Mouse (Mus musculus) gastrocnemius, postnatal 25 days (tissue): ENCODE measurements around the gene Fam213a. TPM values are rescaled to one million over a fixed set of nuclear protein-coding genes. Genes with fewer than 3 reads are reported as not detected.

Experiments
- DNase-seq: peaks from one replicate; pipeline ENCODE4 v3.0.0; 2022
- total RNA-seq, 2 experiments: library from RNA; stranded (reverse); gene quantifications; 1 replicate in 1 of 2; 2 replicates in 1 of 2; pipeline ENCODE4 v1.2.3; 2021

Gene Fam213a
- total RNA-seq, 2 experiments from 2014 or later = 15.6 to 18.9 TPM

DNA sequence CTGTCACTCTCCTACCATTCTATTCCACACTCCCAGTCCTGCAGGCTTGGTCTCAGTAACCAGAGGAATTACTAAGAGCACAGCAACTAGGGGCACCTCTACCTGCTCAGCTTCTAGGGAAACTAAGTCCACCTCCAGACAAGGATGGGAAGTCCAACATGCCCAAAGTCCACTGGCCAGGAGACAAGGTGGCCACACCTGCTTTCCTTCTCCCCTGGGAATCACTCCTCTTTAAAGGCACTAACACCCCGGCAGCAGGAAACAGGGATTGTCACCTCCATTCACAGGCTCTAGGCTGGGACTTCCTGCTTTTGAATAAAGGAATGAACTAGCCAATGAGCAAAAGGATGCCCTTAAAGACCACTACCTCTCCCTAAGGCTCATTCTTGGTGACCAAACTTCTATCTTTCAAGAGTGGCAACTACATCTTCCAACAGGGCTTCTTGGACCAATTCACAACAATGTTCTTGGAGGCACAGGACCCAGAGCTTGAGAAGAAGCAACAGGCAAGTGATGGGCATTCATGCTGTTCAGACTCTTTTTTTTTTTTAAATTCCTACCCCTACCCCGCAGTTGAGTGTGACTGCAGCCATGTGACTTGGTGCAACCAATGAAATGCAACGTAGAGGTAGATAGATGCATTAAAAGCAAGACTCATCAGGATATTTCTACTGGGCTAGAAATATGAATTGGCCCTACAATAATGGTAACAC lies 49.9 kb downstream of the Fam213a start:
- no peak for DNase-seq

DNA sequence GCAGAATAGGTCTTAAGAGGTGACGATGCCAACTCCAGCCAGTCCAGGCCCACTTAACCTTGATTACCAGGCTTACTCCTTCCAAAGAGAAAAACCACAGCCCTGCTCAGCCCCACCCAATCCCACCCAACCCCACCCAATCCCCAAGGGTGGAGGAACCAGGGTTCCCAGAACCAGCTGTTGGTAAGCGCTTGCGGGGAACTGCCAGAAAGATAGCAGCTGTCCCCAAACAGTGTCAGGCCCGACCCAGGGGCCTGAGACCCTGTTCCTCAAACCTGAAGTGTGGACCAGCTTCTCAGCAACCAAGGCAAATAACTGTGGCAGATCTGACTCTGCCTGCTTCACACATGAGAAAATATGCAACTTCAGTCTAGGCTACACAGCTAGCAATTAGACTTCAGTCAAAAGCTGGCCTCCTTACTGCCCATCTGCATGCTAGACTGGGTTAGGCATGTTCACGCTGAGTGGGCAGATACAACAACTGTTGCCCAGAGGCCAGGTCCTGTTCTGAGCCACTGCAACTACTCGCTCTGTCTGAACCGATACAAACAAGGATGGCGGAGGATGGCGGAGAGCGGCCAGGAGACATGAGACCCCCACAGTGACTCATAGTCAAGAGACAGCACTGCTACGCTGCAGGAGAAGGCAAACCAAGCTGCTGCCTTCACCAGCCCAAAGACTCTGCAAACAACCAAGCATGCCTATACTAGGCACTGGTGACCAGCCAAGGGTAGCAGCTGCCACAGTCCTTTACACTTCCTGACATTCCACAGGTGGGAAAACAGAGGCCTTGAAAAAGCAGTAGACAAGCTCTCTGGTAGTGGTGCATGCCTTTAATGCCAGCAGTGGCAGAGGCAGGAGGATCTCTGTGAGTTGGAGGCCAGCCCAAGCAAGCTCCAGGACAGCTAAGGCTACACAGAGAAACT lies 51.0 kb downstream of the Fam213a start:
- no peak for DNase-seq

DNA sequence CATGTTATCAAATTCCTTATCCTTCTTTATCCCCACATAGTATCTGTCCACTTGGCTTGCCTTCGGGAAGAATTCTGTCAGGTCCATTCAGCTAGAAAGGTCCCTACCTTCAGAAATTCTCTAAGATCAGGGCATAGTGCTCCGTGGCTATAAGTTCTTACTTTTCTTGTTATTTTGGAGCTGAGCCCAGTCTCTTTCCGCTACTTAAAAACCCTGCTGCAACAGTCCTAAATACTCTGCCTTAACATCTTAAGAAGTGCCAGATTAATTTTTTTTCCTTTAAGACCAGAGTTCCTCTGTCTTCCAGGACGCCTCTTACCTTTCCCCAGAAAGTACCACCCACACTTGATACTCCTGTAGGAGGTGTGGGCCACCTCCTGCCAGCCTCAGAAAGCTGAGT lies 53.4 kb downstream of the Fam213a start:
- DNase-seq = no peak

DNA sequence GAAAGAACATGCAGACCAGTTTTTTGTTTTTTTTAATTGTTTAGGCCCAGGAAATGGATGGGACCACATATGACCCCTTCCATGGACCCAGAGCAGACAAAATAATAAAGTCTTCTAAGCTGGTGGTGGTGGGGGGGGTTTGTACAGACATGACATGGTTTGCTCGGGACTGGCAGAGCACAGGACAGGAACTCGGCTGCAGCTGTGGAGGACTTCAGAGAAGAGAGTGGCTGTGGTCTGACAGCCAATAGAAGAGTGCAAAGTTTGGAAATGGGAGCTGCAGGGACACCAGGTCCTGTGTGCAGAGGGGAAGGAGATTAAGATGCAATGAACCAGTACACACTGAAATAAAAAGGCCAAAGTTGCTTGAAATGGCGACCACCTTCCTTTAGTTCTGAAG lies 54.0 kb downstream of the Fam213a start:
- no peak for DNase-seq

DNA sequence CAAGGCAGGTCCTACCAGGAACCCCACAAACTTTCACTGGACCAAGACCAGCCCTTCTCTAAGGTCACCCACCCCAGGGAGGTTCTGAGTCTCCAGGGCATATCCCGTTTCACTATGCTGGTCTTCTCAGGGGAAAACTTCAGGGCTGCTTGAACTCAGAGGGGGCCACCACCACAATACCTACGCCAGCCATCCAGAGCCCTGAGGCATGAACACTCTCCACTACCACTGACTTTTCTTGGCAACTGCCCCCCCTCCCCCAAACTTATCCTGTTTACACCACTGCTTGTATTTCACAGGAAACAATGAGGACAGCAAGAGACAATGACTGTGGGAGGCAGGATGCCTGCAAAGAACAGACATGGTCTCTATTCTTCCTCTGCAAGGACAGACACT lies 54.6 kb downstream of the Fam213a start:
- peak; percentile 53 for DNase-seq

DNA sequence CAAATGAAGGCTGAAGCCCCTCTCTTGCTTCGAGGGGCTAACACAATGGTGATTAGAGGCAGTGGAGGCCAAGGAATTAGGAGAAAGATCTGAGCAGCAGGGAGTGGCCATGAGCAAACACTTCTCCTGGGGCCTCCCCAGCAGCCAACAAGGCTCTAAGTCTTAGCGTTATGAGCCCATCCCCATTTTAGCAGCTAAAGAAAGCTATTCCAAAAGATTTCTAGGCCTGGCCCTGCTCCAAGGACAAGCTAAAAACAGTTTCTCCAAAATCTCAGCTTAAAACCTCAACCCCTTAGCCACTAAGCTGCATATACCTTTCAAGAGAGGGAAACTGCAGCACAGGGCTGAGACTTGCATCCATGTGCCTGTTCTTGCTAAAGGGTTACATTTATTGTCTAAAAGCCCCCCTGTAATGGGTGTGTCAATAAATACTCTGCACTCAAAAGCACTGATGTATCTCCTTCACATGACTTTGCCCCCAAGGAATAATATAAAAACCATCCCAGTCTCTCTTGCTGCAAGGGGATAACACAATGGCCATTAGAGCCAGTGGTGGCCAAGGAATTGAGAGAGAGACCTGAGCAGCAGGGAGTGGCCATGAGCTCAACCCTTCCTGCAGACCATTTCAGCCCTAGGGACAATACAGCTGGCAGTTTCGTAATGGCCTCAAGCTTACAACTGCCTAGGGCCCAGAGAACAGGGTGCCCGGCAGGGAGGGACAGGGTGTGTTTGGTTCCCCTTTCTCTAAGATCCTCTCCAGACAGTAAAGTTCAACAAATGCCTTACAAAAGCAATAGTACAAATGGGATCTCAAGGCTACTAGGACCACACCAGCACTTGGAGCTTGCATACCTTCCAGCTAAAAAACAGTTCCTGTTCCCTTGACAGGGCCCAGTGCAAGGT lies 55.3 kb downstream of the Fam213a start:
- DNase-seq = peak; percentile 45

DNA sequence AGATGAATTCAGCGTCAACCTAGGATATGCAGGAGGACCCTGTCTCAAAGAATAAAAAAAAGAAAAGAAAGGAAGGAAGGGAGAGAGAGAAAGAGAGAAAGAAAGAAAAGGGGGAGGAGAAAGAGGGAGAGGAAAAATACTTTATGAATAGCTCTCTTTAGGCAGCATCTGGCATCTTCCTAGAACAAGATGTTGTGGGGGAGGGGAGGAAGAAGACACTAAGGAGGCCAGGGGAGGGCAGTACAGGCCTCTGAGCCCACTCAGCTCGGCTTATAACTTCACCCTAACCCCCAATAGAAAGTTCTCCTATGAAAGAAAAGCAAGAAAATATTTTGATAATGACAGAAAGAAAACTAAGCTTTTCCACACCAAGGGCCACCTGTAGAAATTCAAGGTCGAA lies 56.0 kb downstream of the Fam213a start:
- no peak for DNase-seq

DNA sequence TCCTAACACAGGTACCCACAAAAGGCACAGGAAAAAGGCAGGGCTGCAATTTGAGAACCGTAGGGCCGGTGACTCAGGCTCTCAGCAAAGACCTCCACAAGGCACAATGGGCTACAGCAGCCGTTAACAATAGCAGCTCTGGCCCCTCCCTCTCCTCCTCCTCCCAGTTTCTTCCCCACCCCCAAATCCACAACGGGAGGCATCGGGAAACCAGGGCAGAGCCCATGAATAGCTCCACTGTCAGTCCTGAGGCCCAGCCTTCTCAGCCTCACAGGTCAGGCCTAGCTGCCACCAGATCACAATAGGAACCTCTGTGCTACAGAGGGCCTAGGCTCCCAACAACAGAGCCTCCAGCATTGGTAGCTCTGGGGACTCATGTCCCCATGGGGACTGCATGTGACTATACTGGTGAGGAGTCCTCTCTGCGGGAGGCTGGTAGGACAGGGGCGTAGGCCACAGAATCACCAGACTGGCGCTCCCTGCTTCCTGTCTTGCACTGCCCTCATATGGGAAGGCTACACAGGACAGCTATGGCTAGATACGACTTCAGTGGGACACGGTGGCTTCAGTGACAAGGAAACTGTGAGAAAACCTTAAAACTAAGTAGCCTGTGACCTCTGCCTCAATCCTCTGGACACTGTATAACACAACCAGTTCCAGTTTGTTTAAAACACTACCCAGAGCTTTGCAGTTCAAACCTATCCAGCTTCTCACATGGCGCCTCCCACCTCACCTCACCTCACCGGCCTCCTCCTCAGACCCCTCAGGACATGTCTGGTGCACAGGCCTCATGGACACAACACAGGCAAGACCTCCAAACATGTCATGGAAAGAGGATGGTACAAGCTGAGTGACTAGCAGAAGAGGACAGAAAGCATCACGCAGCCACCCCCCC lies 57.1 kb downstream of the Fam213a start:
- DNase-seq = peak; percentile 42

DNA sequence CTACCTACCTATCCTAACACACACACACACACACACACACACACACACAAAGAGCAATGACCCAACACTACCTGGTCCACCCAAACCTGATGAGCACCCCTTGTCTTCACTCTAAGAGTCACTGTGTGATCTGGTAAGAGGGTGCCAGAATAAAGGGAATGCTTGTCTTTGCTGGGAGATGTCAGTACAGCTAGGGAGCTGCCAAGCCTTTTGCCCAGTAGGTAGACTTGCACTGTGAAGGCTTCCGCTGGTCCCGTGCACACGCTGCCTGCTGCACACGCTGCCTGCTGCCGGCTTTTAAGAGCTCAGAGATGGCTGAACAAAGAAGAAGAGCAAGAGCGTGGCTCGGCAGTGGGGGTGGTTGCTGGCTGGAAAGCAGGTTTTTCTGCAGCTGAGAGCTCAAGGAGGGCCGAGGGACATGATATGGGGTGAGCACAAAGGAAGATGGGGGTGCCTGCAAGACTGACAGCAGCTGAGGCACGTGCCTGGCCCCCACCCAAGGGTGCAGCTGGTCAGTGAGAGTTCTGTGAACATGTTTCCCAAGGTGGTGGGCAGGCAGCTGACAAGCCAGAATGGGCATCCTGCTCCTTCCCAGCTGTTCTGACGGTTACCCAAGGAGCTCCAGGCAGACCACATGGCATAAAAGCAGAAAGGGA lies 57.9 kb downstream of the Fam213a start:
- DNase-seq = peak; percentile 50

DNA sequence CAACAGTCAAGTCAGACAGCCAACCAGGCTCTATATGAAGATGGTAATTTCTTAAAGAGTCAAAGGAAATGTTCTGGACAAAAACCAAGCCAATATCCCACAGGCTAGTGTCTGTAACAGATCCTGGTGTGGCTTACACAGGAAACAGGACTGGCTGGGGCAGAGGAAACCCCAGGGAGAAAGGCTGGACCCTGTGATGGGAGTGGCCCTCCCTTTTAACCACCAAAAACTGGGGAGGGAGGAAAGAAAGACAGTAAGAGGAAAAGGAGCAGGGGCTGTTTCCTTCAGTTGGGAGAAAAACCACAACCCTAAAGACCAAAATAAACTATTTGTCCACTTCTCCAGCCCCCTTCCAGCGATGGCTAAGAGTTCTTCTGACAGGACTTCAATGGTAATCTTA lies 58.4 kb downstream of the Fam213a start:
- no peak for DNase-seq

DNA sequence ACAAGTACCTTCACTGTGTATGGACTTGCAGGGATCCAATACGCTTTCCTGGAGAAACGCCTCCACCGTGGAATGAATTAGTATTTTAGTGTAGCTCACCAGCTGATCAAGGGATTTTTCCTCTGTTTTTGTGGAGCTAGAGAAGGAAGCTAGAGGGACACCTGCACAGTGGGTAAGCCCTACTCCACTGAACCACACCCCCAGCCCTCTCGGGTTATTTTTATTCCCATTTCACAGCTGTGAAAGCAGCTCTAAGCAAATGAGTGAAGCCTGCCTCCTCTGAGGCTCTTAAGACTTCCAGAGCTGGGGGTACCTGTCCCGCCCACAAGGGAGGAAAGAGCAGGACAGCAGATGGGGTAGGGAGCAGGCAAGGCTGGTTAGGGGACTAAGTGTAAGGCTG lies 60.2 kb downstream of the Fam213a start:
- DNase-seq = no peak

DNA sequence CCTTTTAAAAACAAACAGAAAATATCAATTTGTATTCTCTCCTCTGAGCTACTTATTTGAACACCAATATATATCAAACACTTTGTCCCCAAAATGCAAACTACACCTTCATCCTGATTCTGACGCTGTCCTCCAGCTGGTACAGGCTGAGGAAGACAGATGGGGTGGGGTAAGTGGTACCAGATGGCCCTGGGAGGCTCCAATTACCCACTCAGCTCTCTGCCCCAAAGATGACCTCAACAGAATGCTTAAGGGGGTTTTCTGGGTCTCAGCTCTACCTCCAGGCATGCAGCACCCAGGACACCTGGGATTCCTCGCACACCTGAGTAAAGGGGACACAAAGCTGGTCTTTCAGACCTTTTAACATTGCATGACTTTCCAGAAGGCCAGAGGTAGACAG lies 60.9 kb downstream of the Fam213a start:
- no peak for DNase-seq

DNA sequence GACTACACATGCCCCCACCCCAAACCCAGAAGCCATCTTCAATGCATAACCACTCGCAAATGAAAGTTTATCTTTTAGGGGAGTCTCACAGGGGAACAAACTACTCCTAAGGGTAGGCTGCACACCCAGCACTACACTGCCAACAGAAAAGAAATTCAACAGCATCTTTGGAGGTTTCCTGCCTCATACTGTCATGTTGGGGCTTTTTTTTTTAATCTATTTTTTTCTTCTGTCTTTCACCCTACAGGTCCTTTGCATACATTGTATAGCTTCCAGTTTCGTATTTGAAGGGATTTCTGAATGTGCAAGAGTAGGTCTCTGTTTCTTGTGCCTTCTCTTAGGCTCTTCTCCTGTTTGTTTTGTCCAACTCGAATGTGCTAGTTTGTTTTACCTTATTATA lies 61.3 kb downstream of the Fam213a start:
- no peak for DNase-seq

DNA sequence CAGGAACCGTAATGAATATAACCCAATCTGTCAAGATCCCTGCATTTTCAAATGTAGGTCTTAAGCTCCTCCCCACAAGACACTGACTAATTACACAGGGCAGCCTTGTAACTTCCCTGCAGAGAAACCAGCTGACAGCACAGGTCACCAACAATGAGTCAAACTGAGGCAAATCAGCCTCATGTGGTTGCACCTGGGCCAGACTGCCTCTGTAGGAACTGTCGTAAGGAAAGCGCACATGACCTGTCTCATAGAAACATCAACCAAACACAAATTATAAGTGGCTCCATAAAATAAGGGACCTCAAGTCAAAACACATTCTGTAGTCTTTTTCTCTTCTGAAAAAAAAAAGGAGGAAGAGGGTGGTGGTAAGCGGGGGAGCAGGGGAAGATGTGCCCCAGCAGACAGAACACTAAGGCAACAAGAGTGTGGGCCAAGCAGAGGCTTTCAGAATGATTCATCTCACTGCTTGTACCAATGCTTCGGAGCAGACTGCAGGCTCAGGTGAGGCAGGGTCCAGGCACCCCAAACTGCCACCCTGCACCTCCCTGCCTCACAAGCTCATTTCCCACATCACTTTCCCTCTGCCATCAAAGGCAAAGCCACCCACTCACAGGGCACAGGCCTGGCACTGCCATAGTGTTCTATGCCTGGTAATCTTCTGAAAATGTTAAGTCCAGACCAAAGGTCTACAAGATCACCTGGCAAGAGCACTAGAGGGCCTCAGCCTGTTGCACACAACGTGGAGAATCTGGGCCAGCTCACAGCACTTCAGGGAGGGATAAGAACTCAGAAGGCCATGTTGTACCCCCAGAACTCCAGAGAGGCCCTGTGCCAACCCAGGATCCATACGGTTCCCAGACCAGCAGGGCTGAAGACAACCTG lies 63.6 kb downstream of the Fam213a start:
- no peak for DNase-seq

DNA sequence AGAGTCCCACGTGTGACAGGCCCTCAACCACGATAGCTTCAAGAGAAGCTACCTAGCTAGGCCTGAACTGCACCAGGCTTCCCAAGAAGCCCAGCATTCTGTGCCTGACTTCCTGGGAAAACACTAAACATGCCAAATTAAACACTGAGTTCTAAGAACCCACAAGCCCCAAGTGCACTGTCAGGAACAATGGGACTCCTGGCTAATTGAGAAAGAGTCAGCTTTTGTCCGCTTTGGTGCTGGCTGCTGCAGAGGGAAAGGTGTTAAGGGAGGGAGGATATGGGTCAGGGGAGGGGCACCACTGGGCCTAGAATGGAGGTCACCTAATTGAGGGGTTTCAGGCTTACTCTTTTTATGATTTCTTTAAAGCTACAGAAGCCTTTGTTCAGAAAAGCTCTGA lies 64.5 kb downstream of the Fam213a start:
- DNase-seq = no peak

DNA sequence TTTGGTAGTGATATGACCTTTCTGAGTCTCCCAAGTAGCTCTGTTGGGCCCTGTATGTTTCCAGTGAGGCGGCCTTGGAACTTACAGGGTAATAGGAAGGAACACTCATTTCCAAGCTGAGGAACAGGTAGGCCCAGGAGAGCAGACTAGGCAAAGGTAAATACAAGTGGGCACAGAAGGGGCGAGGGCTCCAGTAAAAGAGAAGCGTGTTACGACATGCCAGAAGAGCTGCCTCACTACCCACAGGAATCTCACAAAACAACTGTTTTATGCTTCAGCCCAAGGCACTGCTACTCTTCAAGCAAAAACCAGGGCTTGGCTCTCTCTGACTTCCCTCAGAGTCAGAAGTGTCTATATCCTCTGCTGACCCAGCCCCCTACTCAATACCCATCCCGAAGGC lies 65.1 kb downstream of the Fam213a start:
- DNase-seq = no peak

DNA sequence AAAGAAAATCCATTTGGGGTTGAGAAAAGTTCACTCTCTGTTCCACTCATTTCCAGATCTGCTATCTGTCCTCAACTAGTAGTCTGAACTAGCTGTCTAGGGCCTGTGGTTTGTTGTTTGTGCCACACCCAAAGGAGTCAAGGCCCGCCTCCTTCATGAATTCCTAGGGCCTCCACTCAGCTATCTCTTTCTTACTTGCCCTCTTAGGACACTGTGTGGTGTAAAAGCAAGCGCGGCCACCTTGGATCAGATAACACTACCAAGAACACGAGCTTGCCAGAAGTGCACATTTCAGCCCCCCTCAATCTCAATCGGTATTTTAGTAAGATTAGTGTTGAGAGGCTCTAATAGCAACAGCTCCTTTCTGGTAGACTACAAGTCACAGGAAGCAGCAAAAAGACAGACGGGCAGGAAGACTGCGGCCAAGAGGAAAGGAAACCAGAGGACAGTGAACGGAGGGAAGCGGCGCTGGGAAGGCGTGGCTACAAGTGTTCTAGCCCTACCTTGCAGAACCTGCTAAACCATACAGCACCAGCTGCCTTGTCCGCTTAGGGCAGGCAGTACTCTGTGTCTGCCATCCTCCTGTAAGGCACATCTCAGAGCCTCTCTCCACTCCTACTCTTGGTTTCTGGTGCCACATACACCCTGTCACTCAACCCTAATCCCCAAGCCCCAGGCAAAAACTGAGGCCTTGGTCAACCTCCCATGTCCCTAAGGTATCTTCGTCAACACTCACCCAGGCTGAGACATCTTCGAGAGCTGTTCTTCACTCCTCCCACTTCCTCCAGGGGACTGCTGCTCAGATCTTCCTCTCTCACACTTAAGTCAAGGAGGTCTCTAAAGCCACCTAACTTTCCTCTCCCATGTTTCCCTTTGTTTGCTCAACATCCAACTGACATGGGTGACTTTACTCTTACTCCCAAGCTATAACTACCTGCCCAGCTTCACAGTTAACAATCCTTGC lies 65.9 kb downstream of the Fam213a start:
- no peak for DNase-seq

DNA sequence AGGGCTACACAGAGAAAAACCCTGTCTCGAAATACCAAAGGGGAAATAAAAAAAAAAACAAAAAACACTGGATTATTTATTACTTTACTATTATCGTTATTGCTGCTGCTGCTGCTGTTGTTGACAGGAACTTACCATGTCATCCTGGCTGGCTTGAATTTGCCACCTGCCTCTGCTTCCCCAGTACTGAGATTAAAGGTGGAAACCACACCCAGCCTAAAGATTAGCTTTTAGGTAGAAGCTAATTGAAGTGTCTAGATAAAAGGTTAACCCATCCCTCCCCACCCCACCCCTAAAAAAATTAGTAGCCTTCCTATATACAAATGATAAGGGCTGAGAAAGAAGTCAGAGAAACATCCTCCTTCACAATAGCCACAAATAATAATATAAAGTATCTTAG lies 69.8 kb downstream of the Fam213a start:
- no peak for DNase-seq
